Mouse (Mus musculus): ENCODE results near the gene Oas1a. TPM values are rescaled to one million over a fixed set of nuclear protein-coding genes. Genes with fewer than 3 reads are reported as not detected.
"Not testable (repeated sequence)": the region's sequence is repeated elsewhere in the genome, so short reads cannot be mapped to it uniquely, and the experiment has no call there.

Gene Oas1a
- polyA plus RNA-seq, 1 experiment from 2014 or later, result 0.58 TPM

DNA sequence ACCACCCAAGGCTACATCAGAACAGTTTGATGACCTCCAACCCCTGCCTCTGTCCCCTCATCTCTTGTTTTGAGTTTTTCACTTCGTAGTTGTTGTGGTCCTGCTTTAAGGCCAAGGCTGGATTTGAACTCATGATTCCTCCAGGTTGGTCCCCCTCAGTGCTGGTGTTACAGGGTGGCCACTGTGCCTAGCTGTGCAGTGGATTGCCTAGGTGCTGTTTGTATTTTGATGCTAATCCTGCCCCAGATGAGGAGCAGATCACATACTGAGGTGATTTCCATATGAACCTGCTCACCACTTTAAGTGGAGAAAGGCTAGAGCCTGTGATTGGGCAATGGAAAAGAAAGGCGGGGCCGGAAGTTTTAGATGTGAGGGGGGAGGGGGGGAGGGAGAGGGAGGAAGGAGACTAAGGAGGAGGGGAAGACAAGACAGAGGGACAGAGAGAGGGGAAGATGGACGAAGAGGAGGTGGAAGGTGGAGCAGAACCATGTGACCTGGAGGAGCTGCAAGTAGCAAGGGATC lies 19.0 kb downstream of the Oas1a start:
- not testable (repeated sequence) for H3K36me3 ChIP-seq; H3K4me3 ChIP-seq; H3K4me1 ChIP-seq; H3K27ac ChIP-seq; DNase-seq (ENCODE audit: low spot score); H3K9me3 ChIP-seq (replicated peaks)
- H3K27me3 ChIP-seq (ENCODE audit: low read depth, poor library complexity, severe bottlenecking), result peaks cover 12% of the 10 kb centered on the region; the same call in 1 of the 2 replicates
- WGBS, result 35% methylated on average over 4 of the region's 4 CpGs

DNA sequence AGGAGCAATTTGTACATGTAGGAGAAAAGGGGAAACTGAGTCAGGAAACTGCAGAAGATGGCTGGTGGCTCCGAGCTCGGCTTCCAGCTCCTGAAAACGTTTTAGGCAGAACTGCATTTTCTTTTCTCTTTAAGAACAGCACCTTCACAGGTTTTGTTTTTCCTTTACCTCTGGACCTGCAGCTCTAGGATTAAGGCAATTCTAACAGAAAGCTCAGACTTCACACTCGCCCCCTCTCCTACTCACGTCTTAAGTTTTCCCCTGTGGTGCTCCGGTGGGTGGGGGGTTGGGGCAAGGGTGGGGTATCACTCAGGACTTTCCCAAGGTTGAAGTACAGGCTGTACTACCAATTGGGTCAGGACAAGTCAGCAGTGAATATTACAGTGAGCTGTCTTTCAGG lies 19.5 kb downstream of the Oas1a start:
- peaks cover 12% of the 10 kb centered on the region; the same call in 1 of the 2 replicates for H3K27me3 ChIP-seq (ENCODE audit: low read depth, poor library complexity, severe bottlenecking)
- no peaks in the 10 kb centered on the region for H3K36me3 ChIP-seq
- no peaks in the 10 kb centered on the region for H3K9me3 ChIP-seq (replicated peaks)
- H3K4me1 ChIP-seq, result no peaks in the 10 kb centered on the region
- no peak overlapping the region for H3K4me3 ChIP-seq
- no peak overlapping the region for H3K27ac ChIP-seq
- 45% methylated on average over 6 of the region's 6 CpGs for WGBS
- peak; percentile 10 for DNase-seq (ENCODE audit: low spot score)

DNA sequence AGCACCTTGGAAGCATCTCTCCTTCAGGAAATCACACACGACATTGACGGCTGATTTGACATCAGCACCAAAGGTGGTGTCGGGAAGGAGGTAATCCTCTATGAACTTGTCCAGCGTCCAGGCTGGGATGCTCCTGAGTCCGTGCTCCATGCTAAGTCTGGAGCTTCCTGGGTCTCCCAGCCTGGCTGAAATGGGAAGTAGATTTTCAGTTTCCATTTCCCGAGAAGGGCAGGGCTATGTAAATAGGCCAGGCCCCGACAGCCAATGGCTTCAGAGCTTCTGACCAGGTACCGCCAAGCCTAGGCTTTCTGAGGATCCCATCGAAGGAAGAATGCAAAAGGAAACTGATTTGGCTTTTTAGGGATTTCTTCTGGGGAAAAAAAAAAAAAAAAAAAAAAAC lies 19.9 kb downstream of the Oas1a start, which contains the start of gene Oas1g:
TSS of gene Oas1g (minus strand) at position 201 of the 400 bp plus-strand sequence.
- H3K4me1 ChIP-seq; H3K36me3 ChIP-seq; H3K9me3 ChIP-seq (replicated peaks); DNase-seq (ENCODE audit: low spot score); H3K27ac ChIP-seq; H3K4me3 ChIP-seq: not testable (repeated sequence)
- H3K27me3 ChIP-seq (ENCODE audit: low read depth, poor library complexity, severe bottlenecking), result peaks cover 12% of the 10 kb centered on the region; the same call in 1 of the 2 replicates
- whole genome bisulfite sequencing, result 27% methylated on average over 6 of the region's 9 CpGs

DNA sequence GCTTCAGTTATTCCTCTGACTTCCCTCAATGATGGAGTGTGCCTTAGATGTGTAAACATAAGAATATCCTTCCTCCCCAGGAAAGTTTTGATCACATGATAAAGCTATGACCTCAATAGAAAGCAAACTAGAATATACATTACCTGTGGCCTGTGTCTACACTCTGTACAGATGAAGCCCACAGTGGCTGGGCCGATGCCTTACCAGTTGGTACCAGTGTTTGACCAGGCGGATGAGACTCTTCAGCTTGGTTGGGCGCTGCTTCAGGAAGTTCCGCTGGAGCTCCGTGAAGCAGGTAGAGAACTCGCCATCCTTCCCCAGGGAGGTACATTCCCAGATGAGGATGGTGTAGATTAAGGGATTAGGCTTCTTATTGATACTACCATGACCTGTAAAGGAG lies 25.6 kb downstream of the Oas1a start:
- not testable (repeated sequence) for H3K4me1 ChIP-seq, H3K27ac ChIP-seq

DNA sequence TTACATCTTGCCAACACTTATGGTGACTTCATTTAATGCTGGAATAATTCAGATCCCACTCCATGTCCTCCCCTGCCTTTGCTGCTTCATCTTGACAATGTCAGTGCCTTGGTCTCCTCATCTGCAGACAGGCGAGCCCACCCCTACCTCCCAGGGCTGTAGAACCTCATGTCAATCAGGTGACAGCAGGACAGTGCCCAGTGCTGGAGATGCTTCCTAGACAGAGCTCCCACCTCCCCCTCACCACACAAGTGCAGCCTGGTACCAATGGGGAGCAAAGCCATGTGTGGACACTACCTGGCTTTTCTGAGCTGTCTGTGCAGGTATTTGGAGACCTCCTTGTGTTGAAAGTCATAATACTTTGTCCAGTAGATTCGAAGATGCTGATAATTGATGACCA lies 28.5 kb downstream of the Oas1a start:
- not testable (repeated sequence) for H3K27ac ChIP-seq; H3K36me3 ChIP-seq; H3K27me3 ChIP-seq (ENCODE audit: low read depth, poor library complexity, severe bottlenecking); DNase-seq (ENCODE audit: low spot score); H3K4me1 ChIP-seq; H3K9me3 ChIP-seq (replicated peaks); H3K4me3 ChIP-seq
- WGBS, result 62% methylated on average over 2 of the region's 2 CpGs

More for the DNA sequence above, 25.6 kb downstream of the Oas1a start:
- DNase-seq (ENCODE audit: low spot score); H3K9me3 ChIP-seq (replicated peaks); H3K27me3 ChIP-seq (ENCODE audit: low read depth, poor library complexity, severe bottlenecking); H3K4me3 ChIP-seq; H3K36me3 ChIP-seq: not testable (repeated sequence)
- WGBS, result 94% methylated on average over 6 of the region's 6 CpGs

DNA sequence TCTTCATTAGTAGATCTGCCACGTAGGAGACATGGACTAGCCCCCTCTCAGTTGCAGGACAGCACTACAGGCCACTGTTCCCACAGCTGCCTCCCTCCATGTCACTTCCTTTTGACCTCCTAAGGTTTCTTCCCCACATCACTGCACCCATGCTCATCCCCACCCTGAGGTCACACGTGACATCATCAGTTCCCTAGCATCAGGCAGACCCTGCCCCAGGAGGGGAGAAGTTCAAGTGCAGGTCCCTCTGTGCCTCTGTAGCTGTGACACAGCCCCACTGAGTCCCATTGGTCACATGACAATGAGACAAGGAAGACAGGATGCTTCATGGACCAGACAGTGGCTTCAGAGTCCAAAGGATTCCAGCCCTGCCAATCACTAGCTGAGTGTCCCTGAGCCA lies 29.9 kb downstream of the Oas1a start:
- H3K9me3 ChIP-seq (replicated peaks); H3K27me3 ChIP-seq (ENCODE audit: low read depth, poor library complexity, severe bottlenecking); H3K4me1 ChIP-seq; DNase-seq (ENCODE audit: low spot score); H3K27ac ChIP-seq; H3K36me3 ChIP-seq; H3K4me3 ChIP-seq: not testable (repeated sequence)
- 84% methylated on average over 2 of the region's 2 CpGs for WGBS

DNA sequence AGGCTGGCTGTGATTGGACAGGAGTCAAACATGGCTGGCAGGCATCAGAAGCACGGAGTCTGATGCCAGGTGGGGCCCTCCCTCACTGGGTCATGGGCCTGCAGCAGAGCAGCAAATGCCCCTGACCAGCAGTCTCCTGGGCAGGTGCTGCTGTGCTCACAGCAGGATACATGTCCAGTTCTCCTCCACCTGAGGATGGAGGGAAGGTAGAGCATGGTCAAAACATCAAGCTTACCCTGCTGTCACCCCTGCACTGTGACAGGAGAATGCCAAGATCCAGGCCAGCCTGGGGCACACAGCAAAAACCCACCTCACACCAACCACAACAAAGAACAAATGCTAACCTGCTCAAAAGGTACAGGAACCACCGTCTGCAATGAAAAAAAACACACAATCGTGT lies 30.5 kb downstream of the Oas1a start:
- not testable (repeated sequence) for H3K27me3 ChIP-seq (ENCODE audit: low read depth, poor library complexity, severe bottlenecking); H3K4me3 ChIP-seq; H3K27ac ChIP-seq; DNase-seq (ENCODE audit: low spot score); H3K36me3 ChIP-seq; H3K4me1 ChIP-seq; H3K9me3 ChIP-seq (replicated peaks)
- WGBS, result 81% methylated on average over 2 of the region's 3 CpGs

DNA sequence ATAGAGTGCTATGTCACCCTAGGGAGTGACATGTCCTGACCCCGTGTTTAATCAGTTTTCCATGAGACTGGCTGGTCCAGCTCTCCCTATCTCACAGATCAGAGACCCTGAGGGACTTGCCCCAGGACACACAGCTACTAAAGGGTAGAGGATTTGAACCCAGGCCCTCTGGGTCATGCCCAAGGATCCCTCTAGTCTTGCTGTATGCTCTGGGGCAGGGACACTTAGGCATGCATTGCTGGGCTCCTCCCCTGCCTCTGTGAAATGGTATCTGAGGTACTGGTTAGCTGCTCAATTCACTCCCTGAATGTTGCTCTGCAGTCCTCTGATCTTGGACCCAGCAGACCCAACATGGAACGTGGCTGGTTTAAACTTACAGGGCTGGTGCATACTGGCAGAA lies 35.9 kb downstream of the Oas1a start:
- WGBS, result 68% methylated on average over 2 of the region's 2 CpGs
- Histone ChIP-seq H3K4me1 (no peaks in the 10 kb centered on the region), H3K27me3 (ENCODE audit: low read depth, poor library complexity, severe bottlenecking) (no peaks in the 10 kb centered on the region), H3K9me3 (replicated peaks) (no peaks in the 10 kb centered on the region), H3K4me3 (no peak overlapping the region), H3K36me3 (no peaks in the 10 kb centered on the region), H3K27ac (no peak overlapping the region)
- no peak for DNase-seq (ENCODE audit: low spot score)

DNA sequence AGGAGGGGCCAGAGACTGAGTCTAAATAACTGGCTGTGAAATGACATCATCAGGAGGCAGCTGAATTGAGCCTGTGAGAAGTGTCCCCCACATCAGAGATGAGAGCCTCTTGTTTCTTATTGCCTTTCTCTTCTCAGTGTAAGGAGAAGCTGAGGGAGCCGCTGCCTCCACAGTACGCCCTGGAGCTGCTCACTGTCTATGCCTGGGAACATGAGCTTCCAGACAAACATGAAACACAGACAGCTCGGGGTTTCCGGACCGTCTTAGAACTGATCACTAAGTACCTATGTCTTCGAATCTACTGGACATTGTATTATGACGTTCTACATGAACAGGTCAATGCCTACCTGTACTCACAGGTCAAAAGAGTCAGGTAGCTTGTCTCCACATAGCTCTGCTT lies 36.5 kb downstream of the Oas1a start:
- Histone ChIP-seq H3K27ac (no peak overlapping the region), H3K9me3 (replicated peaks) (no peaks in the 10 kb centered on the region), H3K4me3 (no peak overlapping the region), H3K27me3 (ENCODE audit: low read depth, poor library complexity, severe bottlenecking) (no peaks in the 10 kb centered on the region), H3K4me1 (no peaks in the 10 kb centered on the region), H3K36me3 (no peaks in the 10 kb centered on the region)
- WGBS, result 86% methylated on average over 7 of the region's 7 CpGs
- DNase-seq (ENCODE audit: low spot score), result no peak

DNA sequence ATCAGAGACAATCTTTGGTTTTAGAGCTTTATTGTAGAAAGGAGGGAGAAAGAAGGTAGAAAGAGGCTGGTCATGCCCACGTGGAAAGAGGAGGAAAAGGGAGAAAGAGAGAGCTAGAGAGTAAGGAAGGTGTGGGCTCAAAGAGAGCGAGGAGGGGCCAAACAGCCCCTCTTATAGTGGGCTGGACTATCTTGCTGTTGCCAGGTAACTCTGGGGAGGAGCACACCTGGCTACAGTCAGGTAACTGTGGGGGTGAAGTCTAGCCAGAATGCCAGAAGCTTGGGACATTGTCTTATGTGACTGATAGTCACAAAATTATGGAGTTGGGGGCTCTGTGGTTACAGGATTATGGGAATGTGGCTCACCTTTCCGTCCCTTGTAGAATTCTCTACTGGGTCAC lies 37.2 kb downstream of the Oas1a start:
- Histone ChIP-seq H3K27me3 (ENCODE audit: low read depth, poor library complexity, severe bottlenecking) (no peaks in the 10 kb centered on the region), H3K4me3 (no peak overlapping the region), H3K27ac (no peak overlapping the region), H3K36me3 (no peaks in the 10 kb centered on the region), H3K4me1 (no peaks in the 10 kb centered on the region), H3K9me3 (replicated peaks) (no peaks in the 10 kb centered on the region)
- 75% methylated on average over 3 of the region's 3 CpGs for WGBS
- no peak for DNase-seq (ENCODE audit: low spot score)

DNA sequence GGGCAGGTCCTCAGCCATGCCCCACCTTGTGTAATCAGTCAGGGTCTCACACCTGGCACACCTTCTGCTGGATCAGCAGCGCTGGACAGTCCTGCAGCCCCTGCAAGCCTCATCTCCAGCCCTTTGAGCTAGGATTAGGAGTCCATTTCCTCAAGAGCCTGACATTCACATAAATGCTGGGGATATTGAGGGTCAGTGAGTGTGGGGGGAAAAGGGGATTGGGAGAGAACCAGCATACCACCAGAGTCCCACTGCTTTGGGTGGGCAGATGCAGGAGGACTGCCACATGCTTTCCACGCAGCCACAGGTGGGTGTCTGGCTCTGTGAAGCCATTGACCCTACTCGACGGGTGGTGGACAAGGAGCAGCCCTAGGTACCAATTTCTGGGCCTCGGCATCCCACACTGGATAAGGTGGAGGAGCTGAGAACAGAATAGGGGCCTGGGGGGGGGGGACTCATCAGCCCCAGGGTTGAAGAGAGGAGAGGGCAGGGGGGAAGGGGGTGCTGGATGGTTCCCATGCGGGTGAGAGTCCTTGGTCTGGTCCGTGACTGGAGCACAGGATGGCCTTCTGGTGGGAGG lies 37.8 kb downstream of the Oas1a start:
- Histone ChIP-seq H3K27ac (no peak overlapping the region), H3K9me3 (replicated peaks) (no peaks in the 10 kb centered on the region), H3K27me3 (ENCODE audit: low read depth, poor library complexity, severe bottlenecking) (no peaks in the 10 kb centered on the region), H3K36me3 (no peaks in the 10 kb centered on the region), H3K4me3 (no peak overlapping the region), H3K4me1 (no peaks in the 10 kb centered on the region)
- WGBS, result 91% methylated on average over 7 of the region's 7 CpGs
- no peak for DNase-seq (ENCODE audit: low spot score)

DNA sequence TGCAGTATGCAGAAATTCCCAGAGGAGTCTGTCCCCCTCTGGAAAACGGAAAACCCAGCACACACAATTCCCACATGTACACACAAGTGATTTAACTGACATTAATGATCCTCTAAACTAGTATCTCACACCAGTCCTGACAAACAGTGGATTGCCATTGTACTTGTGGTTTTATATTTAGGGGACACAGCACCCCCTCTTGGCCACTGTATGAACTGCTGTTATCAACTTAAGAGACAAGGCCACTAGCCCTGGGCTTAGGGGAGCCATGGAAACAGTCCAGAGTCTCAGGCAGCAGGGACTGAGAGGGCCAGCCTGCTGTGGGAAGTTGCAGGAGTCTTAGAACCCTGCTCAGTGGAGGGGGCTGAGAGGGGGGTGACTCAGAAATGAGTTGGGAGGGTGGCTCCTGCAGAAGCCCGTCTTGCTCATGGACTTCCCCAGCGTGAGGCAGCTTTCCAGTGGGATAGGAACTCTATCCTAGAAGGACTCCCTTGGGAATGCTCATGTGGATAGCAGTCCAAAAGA lies 41.9 kb downstream of the Oas1a start:
- no peaks in the 10 kb centered on the region for H3K36me3 ChIP-seq
- no peak overlapping the region for H3K27ac ChIP-seq
- H3K4me1 ChIP-seq, result no peaks in the 10 kb centered on the region
- H3K9me3 ChIP-seq (replicated peaks), result no peaks in the 10 kb centered on the region
- no peaks in the 10 kb centered on the region for H3K27me3 ChIP-seq (ENCODE audit: low read depth, poor library complexity, severe bottlenecking)
- DNase-seq (ENCODE audit: low spot score), result no peak
- no peak overlapping the region for H3K4me3 ChIP-seq
- 73% methylated on average over 3 of the region's 3 CpGs for WGBS

DNA sequence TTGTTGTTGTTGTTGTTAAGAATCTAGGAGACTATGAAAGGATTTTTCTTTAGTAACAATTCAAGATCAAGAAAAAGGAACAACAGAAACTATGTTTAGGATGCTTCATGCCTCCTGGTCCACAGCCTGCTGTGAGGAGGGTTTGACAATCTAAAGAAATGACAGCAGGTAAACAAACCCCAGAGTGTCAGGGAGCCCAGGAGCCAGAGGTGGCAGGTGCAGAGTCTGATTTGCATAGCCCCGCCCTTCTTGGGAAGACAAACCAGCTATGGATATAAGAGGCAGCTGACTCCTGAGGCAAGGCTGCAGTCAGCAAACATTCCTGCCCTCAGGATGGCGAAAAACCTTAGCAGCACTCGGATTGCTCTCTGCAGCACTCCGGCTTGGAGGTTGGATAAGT lies 46.2 kb downstream of the Oas1a start, which contains the start of gene Oas1h:
TSS of gene Oas1h (plus strand) at position 301 of the 400 bp plus-strand sequence.
- WGBS, result 49% methylated on average over 4 of the region's 4 CpGs
- no peak for DNase-seq (ENCODE audit: low spot score)
- Histone ChIP-seq H3K27me3 (ENCODE audit: low read depth, poor library complexity, severe bottlenecking) (no peaks in the 10 kb centered on the region), H3K4me3 (no peak within 1 kb of the TSS), H3K4me1 (no peaks in the 10 kb centered on the region), H3K27ac (no peak within 1 kb of the TSS), H3K36me3 (no peaks in the 10 kb centered on the region), H3K9me3 (replicated peaks) (no peaks in the 10 kb centered on the region)

DNA sequence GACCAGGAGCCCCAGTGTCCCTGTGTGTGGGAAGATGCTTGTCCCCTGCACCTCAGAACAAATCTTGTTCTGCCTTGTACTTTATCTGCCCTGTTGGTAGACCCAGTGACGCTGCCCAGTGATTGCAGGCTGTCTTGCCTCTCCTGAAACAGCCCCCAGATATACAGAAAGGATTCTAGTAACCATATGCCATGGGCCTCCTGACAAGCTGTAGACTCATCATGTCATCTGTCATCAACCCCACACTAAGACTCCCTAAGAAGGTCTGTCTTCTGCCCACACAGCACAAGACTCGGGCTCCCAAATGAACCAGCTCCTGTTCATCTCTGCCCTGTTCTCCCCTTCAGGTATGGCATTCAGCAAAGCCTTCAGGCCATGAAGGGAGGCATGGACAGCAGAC lies 48.1 kb downstream of the Oas1a start:
- H3K4me3 ChIP-seq, result no peak overlapping the region
- WGBS, result 81% methylated on average over 2 of the region's 2 CpGs

More for the DNA sequence above, 48.1 kb downstream of the Oas1a start:
- DNase-seq (ENCODE audit: low spot score), result no peak
- Histone ChIP-seq H3K4me1 (no peaks in the 10 kb centered on the region), H3K27me3 (ENCODE audit: low read depth, poor library complexity, severe bottlenecking) (no peaks in the 10 kb centered on the region), H3K9me3 (replicated peaks) (0 out of 2 replicates have a peak, but pooled peaks cover under 1% of the 10 kb centered on the region), H3K36me3 (no peaks in the 10 kb centered on the region), H3K27ac (no peak overlapping the region)

All from limb, embryonic 10.5 days (tissue).